Mouse (Mus musculus) liver, adult (tissue): ENCODE results near the gene Gprin3.

Experiments
- GATA4 ChIP-seq: IDR thresholded peaks from 2 replicates; pipeline ENCODE4 v1.6.1; 2014; ENCODE audit warnings: mild to moderate bottlenecking, low read length; ENCODE audit not compliant: insufficient replicate concordance

The Gprin3 gene

DNA sequence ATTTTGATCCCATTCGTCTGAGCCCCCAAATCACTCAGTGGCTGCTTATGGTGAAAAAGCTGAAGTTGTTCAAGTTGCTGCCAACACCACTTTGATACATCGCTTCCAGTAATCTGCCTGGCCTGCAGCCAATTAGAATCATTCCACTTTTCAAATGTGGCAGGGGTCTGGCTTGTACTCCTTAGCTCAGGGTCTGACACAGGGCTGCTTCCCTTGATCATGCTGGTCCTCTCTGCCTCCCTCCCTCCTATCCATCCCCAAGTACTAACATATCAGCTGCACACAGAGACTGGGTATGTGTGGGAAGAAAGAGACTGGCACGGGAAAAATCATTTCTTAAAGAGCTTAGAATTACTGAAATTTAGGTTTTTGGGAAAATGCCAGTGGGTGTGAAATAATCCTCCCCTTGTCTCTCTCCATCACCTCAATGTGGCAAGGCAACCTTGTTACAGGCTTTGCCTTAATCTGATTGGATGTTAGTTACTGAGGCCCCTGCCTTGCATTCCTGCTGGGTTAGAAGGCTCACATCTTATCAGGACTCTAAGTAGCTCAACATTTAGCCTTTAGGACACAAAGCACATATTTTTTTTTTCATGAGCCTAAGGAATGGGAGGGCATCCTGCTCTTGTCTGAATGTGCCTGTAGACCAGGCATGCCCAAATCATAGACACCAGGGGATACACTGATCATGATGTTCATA lies 16.9 kb downstream of the Gprin3 start:
- TF ChIP-seq GATA4, result no peak

- no peak for TF ChIP-seq GATA4
Measured at GRCm38 (mm10) chr6:59407482-59407997, 18.6 kb downstream of the Gprin3 start.

- TF ChIP-seq GATA4, result no peak
Measured at GRCm38 (mm10) chr6:59390208-59390607, 35.9 kb downstream of the Gprin3 start.

DNA sequence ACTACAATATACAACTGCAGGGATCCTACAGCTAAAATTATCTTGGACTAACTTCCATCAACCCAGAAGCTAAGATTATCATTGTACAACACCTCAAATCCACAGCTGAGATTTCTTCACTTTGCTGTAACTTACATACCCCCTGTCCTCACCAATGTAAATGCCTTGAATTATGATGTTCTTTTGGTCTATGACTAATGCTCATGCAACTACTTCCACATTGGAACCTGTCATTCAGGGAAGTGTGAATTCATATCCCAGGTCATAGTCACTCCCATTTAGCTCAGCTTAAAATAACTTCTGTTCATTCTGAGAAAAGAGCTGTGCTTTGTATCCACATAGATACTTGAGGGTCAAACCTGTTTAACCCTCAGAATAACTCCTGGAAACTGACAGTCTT lies 60.8 kb downstream of the Gprin3 start:
- TF ChIP-seq GATA4, result no peak

DNA sequence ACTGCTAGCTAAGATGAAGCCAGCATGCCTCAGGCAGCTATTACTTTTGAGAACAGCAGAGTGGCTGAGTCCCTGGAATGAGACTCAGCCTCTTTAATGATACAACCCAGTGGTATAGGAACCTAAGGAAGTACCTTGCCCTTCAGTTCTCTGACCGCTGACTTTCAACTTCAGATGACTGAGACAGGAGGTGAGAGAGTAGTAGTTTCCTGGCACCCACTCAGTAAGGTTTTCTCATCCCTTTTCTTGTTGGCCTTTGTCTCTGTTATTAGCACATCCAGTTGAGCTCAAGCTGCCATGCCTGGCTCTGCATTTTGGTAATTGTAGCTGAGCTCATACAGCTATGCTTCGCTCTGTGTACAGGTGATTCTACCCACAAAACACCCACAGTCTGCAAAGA lies 62.8 kb downstream of the Gprin3 start:
- TF ChIP-seq GATA4, result no peak

DNA sequence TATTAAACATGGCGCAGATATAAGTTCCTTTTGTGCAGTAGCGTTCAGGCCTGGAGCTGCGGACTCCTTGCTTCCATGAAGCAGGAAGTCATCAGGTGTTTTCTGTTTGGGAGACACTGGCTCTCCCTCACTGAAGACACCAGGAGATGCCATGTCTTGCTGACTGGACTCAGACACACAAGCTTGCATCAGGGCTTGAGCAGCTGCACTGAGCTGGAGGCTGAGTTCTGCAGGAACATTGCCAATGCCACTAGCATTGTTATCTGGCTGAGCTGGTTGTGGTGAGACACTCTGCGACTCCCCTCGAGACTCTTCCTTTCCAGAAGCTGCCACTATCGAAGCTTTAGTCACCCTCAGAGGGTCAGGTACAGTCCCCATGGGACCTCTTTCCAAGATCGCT lies 71.2 kb downstream of the Gprin3 start:
- no peak for TF ChIP-seq GATA4

DNA sequence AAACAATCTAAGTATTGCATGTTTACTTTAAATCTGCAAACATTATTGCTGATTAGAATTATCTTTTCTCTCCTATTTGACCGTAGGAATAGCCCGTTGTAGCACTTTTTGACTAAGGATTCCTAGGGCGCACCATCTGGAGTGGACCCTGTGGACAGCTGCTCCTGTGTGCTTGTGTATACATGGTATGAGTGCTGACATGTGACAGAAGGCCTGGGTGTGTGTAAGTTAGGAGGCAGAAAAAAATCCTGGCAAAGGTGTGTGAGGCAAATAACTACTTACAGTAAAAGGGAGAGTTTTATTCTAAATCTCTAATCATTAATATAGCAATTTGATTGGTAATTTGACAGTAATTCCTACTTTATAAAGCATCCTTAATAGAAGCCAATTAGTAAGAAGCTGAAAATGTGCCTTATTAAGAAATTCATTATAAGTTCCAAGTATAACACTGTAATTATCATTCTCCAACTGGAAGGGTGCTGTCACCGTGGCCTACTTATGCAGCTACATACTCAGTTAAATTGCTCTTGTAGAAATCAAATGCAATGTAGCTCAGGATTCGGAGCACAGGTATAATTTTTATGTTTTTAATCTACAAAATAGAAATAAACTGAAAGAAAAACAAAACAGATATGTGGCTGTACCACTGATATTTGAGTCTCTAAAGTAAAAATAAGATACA lies 74.8 kb downstream of the Gprin3 start:
- no peak for TF ChIP-seq GATA4

DNA sequence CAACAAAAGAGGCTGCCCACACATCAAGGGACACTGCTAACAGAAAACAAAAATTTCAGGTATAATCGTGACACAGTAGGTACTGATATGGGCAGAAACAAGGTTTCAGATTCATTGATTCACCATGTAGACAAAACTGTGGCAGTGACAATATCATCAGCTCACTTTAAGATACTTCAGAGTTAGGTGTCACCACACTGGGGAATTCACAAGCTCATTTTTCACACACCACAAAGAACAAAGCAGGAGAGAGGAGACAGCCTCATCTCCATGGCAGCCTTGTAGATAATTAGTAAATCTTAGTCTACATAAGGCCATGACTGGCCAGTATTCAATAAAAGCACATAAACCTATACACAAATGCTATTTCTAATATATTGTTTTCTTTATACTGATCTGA lies 77.4 kb downstream of the Gprin3 start:
- no peak for TF ChIP-seq GATA4

GRCm38 (mm10) chr6:59341146-59341545 lies 84.9 kb downstream of the Gprin3 start:
- TF ChIP-seq GATA4, result no peak

DNA sequence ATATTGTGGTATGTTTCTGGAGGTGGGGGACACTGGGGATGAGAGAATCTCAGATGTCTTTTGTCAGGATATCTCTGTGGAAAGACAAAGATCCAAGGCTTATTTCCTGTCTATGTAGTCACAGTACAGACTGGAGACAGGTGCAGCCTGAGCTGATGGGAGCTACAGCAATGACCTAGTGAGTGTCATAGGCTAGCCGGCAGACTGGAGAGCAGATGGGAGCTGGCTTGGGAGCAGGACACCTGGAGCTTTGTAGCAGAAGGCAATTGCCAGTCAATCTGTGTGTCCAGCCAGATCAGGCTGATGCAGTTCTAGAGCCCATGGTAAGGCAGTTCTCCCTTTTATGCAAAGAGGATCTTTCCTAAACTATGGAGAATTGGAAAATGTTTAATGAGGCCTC lies 97.8 kb downstream of the Gprin3 start:
- no peak for TF ChIP-seq GATA4

DNA sequence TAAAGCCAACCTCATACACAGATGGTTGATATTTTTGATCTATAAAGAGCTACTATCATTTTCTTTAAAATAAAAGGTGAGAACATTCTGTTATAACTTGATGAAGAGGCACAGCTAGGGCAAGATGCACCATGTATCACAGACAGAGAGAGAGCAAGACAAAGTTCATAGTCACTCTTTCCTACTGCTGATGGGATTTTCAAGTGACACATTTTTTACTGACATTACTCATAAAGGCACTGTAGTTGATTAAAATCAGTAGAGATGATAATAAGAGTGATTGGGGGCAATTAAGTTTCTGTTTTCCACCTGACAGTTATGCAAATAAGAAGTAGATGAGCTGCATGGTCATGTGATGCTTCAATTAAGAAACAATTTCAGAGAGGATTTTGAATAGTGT lies 110.2 kb downstream of the Gprin3 start:
- TF ChIP-seq GATA4, result no peak

DNA sequence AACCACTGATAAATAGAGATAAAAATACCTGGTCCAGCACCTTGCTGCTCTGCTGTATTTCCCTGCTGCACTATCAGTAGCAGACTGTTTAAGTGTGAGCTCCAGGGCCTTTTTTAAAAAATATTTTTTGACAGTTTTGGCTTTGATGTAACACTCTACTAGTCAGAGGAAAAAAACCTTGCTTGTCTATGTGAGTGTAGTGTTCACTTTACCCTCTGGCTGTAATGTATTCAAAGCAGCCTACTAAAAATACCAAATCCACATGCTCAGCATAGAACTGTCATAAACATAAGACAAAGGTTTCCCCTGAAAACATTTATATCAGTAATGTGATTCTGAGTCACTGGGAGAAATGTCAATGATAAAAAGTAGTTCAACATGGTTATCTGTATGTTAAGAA lies 111.0 kb downstream of the Gprin3 start:
- no peak for TF ChIP-seq GATA4

- no peak for TF ChIP-seq GATA4
Measured at GRCm38 (mm10) chr6:59313162-59313561, 112.9 kb downstream of the Gprin3 start.

GRCm38 (mm10) chr6:59311241-59311640 lies 114.9 kb downstream of the Gprin3 start:
- no peak for TF ChIP-seq GATA4

GRCm38 (mm10) chr6:59303031-59303430 lies 123.1 kb downstream of the Gprin3 start:
- no peak for TF ChIP-seq GATA4
